Mouse (Mus musculus) urinary bladder, postnatal 10 days (tissue): ENCODE results near the gene Sash1.

Source experiments
- DNase-seq: peaks from one replicate; pipeline ENCODE4 v3.0.0; 2022; ENCODE audit warnings: low spot score

The Sash1 gene

DNA sequence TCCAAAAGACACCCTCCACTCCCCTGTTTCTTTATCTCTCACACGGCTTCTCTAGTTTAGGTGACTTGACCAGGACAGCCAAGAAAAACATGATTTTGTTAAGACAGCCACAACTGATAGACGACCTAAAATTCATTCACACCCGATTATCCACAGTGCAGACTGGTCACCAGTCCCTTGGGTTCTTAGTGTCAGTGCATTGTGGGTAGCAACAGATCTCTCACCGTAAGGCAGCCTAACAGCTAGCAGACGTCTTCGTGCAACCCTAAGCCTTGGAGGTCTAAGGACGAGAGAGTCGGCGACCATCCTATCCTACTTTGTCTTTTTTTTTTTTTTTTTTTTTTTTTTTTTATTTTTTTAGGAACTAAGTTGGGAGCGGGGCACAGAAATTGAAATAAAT lies 34.2 kb downstream of the Sash1 start:
- no peak for DNase-seq

GRCm38 (mm10) chr10:8847974-8848373 lies 37.9 kb downstream of the Sash1 start:
- no peak for DNase-seq

DNA sequence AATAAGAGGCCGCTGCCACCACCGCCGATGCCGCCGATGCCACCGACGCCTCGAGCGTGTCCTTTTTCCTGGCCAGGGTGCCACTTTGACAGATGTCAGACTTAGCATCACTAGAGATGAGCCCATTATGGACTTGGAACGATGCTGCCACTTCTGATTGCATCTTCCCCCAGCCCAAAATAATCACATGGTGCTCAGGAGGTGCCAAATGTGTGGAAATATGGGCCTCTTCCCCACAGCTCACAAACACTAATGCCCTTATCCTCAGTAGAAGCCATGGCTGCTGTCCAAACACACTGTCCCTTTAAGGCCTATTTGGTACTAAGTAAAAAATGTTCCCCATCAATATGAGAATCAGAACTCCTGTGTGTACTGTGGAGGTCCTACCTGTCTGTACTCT lies 39.6 kb downstream of the Sash1 start:
- no peak for DNase-seq

GRCm38 (mm10) chr10:8845230-8845770 lies 40.6 kb downstream of the Sash1 start:
- DNase-seq, result no peak

- no peak for DNase-seq
These were observed 45.9 kb downstream of the Sash1 start for GRCm38 (mm10) chr10:8839956-8840355.

GRCm38 (mm10) chr10:8833816-8834464 lies 51.9 kb downstream of the Sash1 start:
- no peak for DNase-seq

- no peak for DNase-seq
These were observed 59.6 kb downstream of the Sash1 start for GRCm38 (mm10) chr10:8826303-8826702.

- DNase-seq, result no peak
These were observed 60.0 kb downstream of the Sash1 start for GRCm38 (mm10) chr10:8825874-8826273.

DNA sequence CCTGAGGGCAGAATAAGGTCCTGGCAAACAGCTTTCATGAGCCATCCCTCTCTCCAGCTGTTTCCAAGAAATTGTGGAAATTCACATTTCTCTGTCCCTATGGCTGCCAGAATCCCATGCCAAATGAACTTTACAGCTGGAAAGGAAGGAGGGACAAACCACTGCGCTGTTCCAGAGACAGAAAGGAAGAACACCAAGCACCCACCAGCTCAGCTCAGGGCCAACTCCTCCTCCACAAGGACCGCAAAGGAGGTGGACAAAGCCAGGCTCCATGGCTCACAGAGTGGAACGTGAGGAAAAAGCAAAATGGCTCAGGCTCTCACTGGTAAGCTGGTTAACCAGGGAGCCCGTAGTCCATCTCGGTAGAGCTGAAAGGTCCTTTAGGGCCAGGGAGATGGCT lies 67.8 kb downstream of the Sash1 start:
- DNase-seq, result no peak

- DNase-seq, result no peak
These were observed 71.8 kb downstream of the Sash1 start for GRCm38 (mm10) chr10:8813984-8814578.

DNA sequence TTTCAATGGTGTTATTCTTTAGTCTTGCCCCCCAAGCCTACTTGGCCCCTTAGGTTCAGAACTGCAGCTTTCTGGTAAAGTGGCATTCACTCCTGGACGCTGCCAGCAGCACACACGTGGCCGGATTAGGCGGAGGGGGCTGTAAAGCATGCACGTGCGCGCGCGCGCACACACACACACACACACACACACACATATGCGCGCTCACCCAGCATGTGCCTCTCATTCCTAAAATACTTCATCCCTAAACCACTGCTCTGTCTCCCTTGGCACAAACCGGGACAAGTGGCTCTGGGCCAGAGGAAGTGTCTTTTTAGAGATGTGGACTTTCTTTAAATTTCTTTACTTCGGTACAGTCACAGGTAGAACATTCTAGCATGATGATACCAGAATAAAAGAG lies 72.6 kb downstream of the Sash1 start:
- DNase-seq, result no peak

GRCm38 (mm10) chr10:8812807-8813206 lies 73.1 kb downstream of the Sash1 start:
- DNase-seq, result no peak

- DNase-seq, result no peak
These were observed 74.4 kb downstream of the Sash1 start for GRCm38 (mm10) chr10:8811261-8812039.

GRCm38 (mm10) chr10:8810496-8810895 lies 75.4 kb downstream of the Sash1 start:
- DNase-seq, result no peak

DNA sequence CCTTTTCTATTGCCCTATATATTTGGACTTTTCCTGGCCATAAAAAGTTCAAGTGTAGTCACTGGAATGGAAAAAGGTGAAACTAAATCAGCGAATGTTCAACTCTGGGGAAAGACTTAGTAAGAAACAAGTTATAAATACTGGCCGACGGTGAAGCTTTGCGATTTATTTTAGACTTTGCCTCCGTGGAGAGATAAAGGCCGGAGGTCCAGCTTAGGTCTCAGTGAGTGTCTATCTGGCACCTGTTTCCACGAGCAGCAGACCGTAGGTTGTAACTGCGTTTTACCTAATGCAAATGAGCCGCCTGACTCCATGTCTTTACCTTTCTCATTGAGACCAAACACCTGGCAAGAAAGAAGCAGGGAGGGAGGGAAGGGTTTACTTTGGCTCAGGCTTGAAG lies 77.5 kb downstream of the Sash1 start:
- no peak for DNase-seq

DNA sequence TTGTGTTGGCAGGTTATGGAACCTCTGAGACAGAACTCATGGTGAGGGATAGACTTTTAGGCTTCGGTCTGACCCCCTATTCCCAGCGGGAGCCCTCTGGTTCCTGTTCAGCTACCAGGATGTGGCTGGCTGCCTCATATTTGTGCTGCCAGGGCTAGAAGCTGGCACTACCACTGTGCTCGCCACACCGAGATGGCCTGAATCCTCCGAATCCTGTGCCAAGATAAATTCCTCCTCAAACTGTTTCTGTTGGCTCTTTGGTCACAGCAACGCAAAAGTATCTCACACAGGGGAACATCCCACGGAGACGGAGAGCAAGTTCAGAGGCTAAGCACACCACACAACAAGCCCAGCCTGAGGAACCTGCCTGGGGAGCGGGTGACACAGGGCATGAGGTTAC lies 78.3 kb downstream of the Sash1 start:
- DNase-seq, result no peak

GRCm38 (mm10) chr10:8805402-8805801 lies 80.5 kb downstream of the Sash1 start:
- DNase-seq, result no peak

DNA sequence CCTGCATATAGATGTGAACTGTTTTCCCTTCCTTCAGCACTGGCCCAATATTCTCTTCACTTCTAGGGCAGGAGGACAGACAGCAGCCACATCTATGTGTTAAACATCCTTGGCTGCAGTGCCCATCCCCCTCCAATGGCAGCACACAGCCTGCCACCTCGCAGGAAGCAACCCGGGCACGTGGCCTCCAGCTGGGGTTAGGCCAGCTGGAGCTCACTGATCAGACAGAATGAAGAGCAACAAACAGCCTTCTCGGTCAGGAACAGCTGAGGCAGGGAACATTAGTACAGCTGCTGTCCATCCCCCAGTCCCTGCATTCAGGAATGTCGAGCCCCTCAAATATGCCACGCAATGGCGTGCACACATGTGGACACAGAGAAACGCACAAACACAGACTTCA lies 81.6 kb downstream of the Sash1 start:
- no peak for DNase-seq

- no peak for DNase-seq
These were observed 84.0 kb downstream of the Sash1 start for GRCm38 (mm10) chr10:8801719-8802347.

DNA sequence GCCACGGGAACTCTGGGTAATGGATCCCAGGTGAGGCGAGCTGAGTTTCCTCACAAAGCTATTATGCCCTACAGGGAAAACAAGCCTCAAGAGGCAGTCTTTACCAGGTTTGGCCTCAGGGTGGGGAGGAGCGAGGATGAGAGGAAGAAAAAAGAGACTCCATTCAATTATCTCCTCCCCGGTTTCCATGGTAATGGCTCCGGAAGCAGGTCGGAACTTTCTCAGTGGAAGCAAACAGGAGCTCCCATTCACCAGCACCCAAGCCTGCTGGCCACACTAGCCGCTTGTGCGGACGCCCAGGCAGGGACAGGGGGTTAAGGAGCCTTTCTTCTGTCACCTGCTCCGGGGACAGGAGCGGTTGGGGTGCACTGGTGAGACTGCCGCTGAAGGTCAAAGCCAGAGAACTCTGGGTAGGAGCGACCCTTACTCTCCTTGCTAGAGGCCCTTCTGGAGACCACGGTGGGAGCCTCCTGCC lies 84.7 kb downstream of the Sash1 start:
- DNase-seq, result no peak

DNA sequence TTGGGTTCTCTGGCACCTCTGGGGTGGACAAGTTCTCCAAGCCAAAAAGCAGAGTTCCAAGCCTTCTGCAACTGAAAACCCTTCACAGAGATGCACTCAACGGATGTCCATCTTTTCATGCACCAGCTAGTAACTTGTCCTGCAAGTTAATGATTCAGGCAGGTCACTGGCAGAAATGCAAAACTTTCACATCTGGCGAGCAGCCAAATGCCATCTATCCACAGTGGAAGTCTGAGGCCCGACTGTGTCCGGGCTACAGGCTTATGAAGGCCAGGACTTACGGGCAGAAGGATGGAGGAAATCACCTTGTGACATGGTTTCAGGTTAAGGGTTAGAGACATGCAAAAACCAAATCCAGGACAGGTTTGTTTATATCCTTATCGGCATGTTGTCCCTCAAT lies 88.0 kb downstream of the Sash1 start:
- no peak for DNase-seq

- no peak for DNase-seq
These were observed 90.5 kb downstream of the Sash1 start for GRCm38 (mm10) chr10:8795336-8795735.

DNA sequence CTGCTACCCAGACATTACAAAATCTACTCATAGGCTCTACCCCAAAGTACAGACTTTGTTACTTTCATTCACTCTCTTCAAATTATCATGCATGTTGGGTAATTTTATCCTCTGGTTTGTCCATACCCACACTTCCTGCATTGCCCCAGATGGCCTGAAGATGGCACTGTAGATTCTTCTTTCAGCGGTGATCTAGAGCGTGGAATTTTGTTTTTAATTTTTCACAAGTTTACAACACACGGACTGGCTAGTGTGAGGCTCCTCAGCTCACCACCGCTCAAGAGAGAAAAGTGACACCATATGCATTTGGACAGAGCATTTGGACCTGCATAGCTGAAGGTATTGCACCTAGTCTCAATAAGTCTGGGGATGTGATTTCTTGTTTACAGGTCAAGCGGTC lies 93.5 kb downstream of the Sash1 start:
- no peak for DNase-seq
